Mouse (Mus musculus) neural tube, embryonic 14.5 days (tissue): ENCODE results near the gene Kmt5b. TPM values are rescaled to one million over a fixed set of nuclear protein-coding genes. Genes with fewer than 3 reads are reported as not detected.

ENCODE experiments used
- ATAC-seq: fragments of 200-750 bp; cut with Nextera tagmentation; 2 replicates; pipeline ENCODE4 v1.8.0; 2017; ENCODE audit warnings: low read depth, mild to moderate bottlenecking, moderate TSS enrichment, moderate library complexity
- H3K27ac ChIP-seq: fragments of 300-500 bp; sonication (generic); 2 replicates; pipeline ENCODE4 v1.5.1; 2014; ENCODE audit warnings: low read depth, mild to moderate bottlenecking, control low read depth, low read length, moderate library complexity, mixed read lengths
- H3K27me3 ChIP-seq: fragments of 300-500 bp; sonication (generic); 2 replicates; pipeline ENCODE4 v1.6.1; 2014; ENCODE audit warnings: low read length; ENCODE audit not compliant: control insufficient read depth, insufficient read depth
- H3K36me3 ChIP-seq: fragments of 300-500 bp; sonication (generic); 2 replicates; pipeline ENCODE4 v1.6.1; 2014; ENCODE audit warnings: low read length, mixed read lengths; ENCODE audit not compliant: control insufficient read depth, insufficient read depth
- H3K4me1 ChIP-seq: fragments of 300-500 bp; sonication (generic); 2 replicates; pipeline ENCODE4 v1.6.1; 2014; ENCODE audit warnings: low read length; ENCODE audit not compliant: control insufficient read depth, insufficient read depth
- H3K4me2 ChIP-seq: fragments of 300-500 bp; sonication (generic); 2 replicates; pipeline ENCODE4 v1.6.1; 2014; ENCODE audit warnings: mild to moderate bottlenecking, low read depth, low read length, control low read depth
- H3K4me3 ChIP-seq: fragments of 300-500 bp; sonication (generic); 2 replicates; pipeline ENCODE4 v1.5.1; 2014; ENCODE audit warnings: low read depth, low read length, control low read depth, mixed read lengths
- H3K9ac ChIP-seq: fragments of 300-500 bp; sonication (generic); replicated peaks from 2 replicates; pipeline ENCODE4 v1.6.1; 2014; ENCODE audit warnings: low read depth, mild to moderate bottlenecking, control low read depth, low read length, mixed read lengths
- H3K9me3 ChIP-seq: fragments of 300-500 bp; sonication (generic); 2 replicates; pipeline ENCODE4 v1.6.1; 2016; ENCODE audit warnings: low read length; ENCODE audit not compliant: control insufficient read depth
- WGBS: fragments of 180-500 bp; shearing (Covaris S2); extraction: QIAGEN DNeasy Blood & Tissue Kit; methylation state at CpG from one replicate; pipeline ENCODE4 v1.1.7; 2014; 5-methylcytosine and 5-hydroxymethylcytosine counted together
- polyA plus RNA-seq: library from polyadenylated mRNA; unstranded; fragments of >200 nt; fragmentation: Nextera tagmentation; extraction: Ambion mirVana; gene quantifications from 2 replicates; pipeline ENCODE4 v1.2.1, GENCODE M21; 2014

The Kmt5b gene
- polyA plus RNA-seq, 1 experiment from 2014 or later = 65.3 TPM

GRCm38 (mm10) chr19:3844836-3845235 is 77.6 kb downstream of the Kmt5b start:
- no peaks in the 10 kb centered on the region for H3K36me3 ChIP-seq
- no peak overlapping the region for H3K27ac ChIP-seq
- 85% methylated on average over 1 of the region's 1 CpGs for WGBS
- no peaks in the 10 kb centered on the region for H3K27me3 ChIP-seq
- no peak overlapping the region for H3K9ac ChIP-seq
- H3K4me1 ChIP-seq = no peaks in the 10 kb centered on the region
- no peak overlapping the region for H3K4me3 ChIP-seq
- H3K9me3 ChIP-seq = no peaks in the 10 kb centered on the region
- ATAC-seq = no peak
- H3K4me2 ChIP-seq = no peak overlapping the region

- 95% methylated on average over 11 of the region's 11 CpGs for WGBS
- no peak for ATAC-seq
- H3K4me3 ChIP-seq = no peak overlapping the region
These were observed 78.1 kb downstream of the Kmt5b start for GRCm38 (mm10) chr19:3845339-3845738.

GRCm38 (mm10) chr19:3845803-3846406 is 78.7 kb downstream of the Kmt5b start:
- Histone ChIP-seq H3K4me3 (no peak overlapping the region), H3K4me1 (peaks cover 2% of the 10 kb centered on the region; the same call in 1 of the 2 replicates), H3K9ac (no peak overlapping the region), H3K4me2 (no peak overlapping the region), H3K27ac (no peak overlapping the region), H3K27me3 (no peaks in the 10 kb centered on the region), H3K9me3 (no peaks in the 10 kb centered on the region), H3K36me3 (no peaks in the 10 kb centered on the region)
- WGBS = 70% methylated on average over 1 of the region's 1 CpGs
- no peak for ATAC-seq

More at GRCm38 (mm10) chr19:3845339-3845738, 78.1 kb downstream of the Kmt5b start:
- Histone ChIP-seq H3K36me3 (no peaks in the 10 kb centered on the region), H3K4me2 (no peak overlapping the region), H3K4me1 (no peaks in the 10 kb centered on the region), H3K9ac (no peak overlapping the region), H3K9me3 (no peaks in the 10 kb centered on the region), H3K27ac (no peak overlapping the region), H3K27me3 (no peaks in the 10 kb centered on the region)

- Histone ChIP-seq H3K4me3 (no peak overlapping the region), H3K27me3 (no peaks in the 10 kb centered on the region), H3K9ac (no peak overlapping the region), H3K27ac (no peak overlapping the region), H3K4me1 (peaks cover 5% of the 10 kb centered on the region; the same call in 1 of the 2 replicates), H3K9me3 (no peaks in the 10 kb centered on the region), H3K36me3 (no peaks in the 10 kb centered on the region), H3K4me2 (no peak overlapping the region)
- no peak for ATAC-seq
- 87% methylated on average over 10 of the region's 10 CpGs for WGBS
These were observed 79.7 kb downstream of the Kmt5b start for GRCm38 (mm10) chr19:3846676-3847604.

GRCm38 (mm10) chr19:3847711-3848110 is 80.5 kb downstream of the Kmt5b start:
- Histone ChIP-seq H3K9ac (no peak overlapping the region), H3K27me3 (no peaks in the 10 kb centered on the region), H3K4me1 (peaks cover 5% of the 10 kb centered on the region; the same call in 1 of the 2 replicates), H3K4me2 (no peak overlapping the region), H3K27ac (no peak overlapping the region), H3K36me3 (no peaks in the 10 kb centered on the region), H3K4me3 (no peak overlapping the region), H3K9me3 (no peaks in the 10 kb centered on the region)
- no peak for ATAC-seq
- 88% methylated on average over 5 of the region's 5 CpGs for WGBS

- 34% methylated on average over 7 of the region's 7 CpGs for WGBS
- Histone ChIP-seq H3K9me3 (no peaks in the 10 kb centered on the region), H3K36me3 (no peaks in the 10 kb centered on the region), H3K4me1 (peaks cover 9% of the 10 kb centered on the region), H3K9ac (no peak overlapping the region), H3K27me3 (no peaks in the 10 kb centered on the region), H3K27ac (no peak overlapping the region), H3K4me3 (no peak overlapping the region), H3K4me2 (no peak overlapping the region)
- no peak for ATAC-seq
These were observed 81.1 kb downstream of the Kmt5b start for GRCm38 (mm10) chr19:3848207-3848808.

- no peak for ATAC-seq
- Histone ChIP-seq H3K9ac (no peak overlapping the region), H3K9me3 (no peaks in the 10 kb centered on the region), H3K27ac (no peak overlapping the region), H3K4me1 (peaks cover 15% of the 10 kb centered on the region), H3K27me3 (no peaks in the 10 kb centered on the region), H3K4me2 (no peak overlapping the region), H3K4me3 (no peak overlapping the region), H3K36me3 (no peaks in the 10 kb centered on the region)
- WGBS = 94% methylated on average over 2 of the region's 2 CpGs
These were observed 82.0 kb downstream of the Kmt5b start for GRCm38 (mm10) chr19:3849251-3849650.

GRCm38 (mm10) chr19:3850076-3850475 is 82.9 kb downstream of the Kmt5b start:
- 46% methylated on average over 5 of the region's 5 CpGs for WGBS
- Histone ChIP-seq H3K9me3 (no peaks in the 10 kb centered on the region), H3K4me1 (peaks cover 16% of the 10 kb centered on the region)

More at GRCm38 (mm10) chr19:3850076-3850475, 82.9 kb downstream of the Kmt5b start:
- Histone ChIP-seq H3K27me3 (no peaks in the 10 kb centered on the region), H3K36me3 (no peaks in the 10 kb centered on the region), H3K27ac (no peak overlapping the region), H3K4me3 (no peak overlapping the region), H3K4me2 (no peak overlapping the region), H3K9ac (no peak overlapping the region)
- no peak for ATAC-seq
